Mouse (Mus musculus) lung, postnatal 14 days (tissue): ENCODE results near the gene Fxyd3.
A peak's percentile ranks its signal among the peaks of the same experiment; 100 is the strongest.

Source experiments
- DNase-seq: peaks from one replicate; pipeline ENCODE4 v3.0.0; 2021

Gene Fxyd3

GRCm38 (mm10) chr7:31042431-31042910 lies 34.0 kb downstream of the Fxyd3 start, which contains the start of gene Fxyd5:
Gene Fxyd5 (minus strand): TSS chr7:31042481.
- no peak for DNase-seq

GRCm38 (mm10) chr7:31041662-31042315 lies 34.7 kb downstream of the Fxyd3 start:
- DNase-seq = peak; percentile 71

- no peak for DNase-seq
Observed at GRCm38 (mm10) chr7:31041023-31041407, 35.5 kb downstream of the Fxyd3 start.

- no peak for DNase-seq
Observed at GRCm38 (mm10) chr7:31040281-31041022, 36.1 kb downstream of the Fxyd3 start.

GRCm38 (mm10) chr7:31039011-31039410 lies 37.5 kb downstream of the Fxyd3 start:
- DNase-seq = no peak

GRCm38 (mm10) chr7:31037675-31038074 lies 38.8 kb downstream of the Fxyd3 start:
- no peak for DNase-seq

- DNase-seq = no peak
Observed at GRCm38 (mm10) chr7:31036917-31037316, 39.6 kb downstream of the Fxyd3 start.

GRCm38 (mm10) chr7:31035291-31035690 lies 41.2 kb downstream of the Fxyd3 start:
- no peak for DNase-seq

- no peak for DNase-seq
Observed at GRCm38 (mm10) chr7:31034789-31035188, 41.7 kb downstream of the Fxyd3 start.

- DNase-seq = no peak
Observed at GRCm38 (mm10) chr7:31033409-31034165, 42.9 kb downstream of the Fxyd3 start.

GRCm38 (mm10) chr7:31031731-31032130 lies 44.8 kb downstream of the Fxyd3 start:
- DNase-seq = no peak

- DNase-seq = no peak
Observed at GRCm38 (mm10) chr7:31030717-31031116, 45.8 kb downstream of the Fxyd3 start.

GRCm38 (mm10) chr7:31028609-31029008 lies 47.9 kb downstream of the Fxyd3 start:
- DNase-seq = no peak
